Mouse (Mus musculus): ENCODE results near the gene Rarres2.
A peak's percentile ranks its signal among the peaks of the same experiment; 100 is the strongest.

The Rarres2 gene

GRCm38 (mm10) chr6:48581257-48581656, 8.7 kb upstream of the Rarres2 start:
- DNase-seq (ENCODE audit: low spot score in 2 of 2), result no peak

GRCm38 (mm10) chr6:48579215-48579648, 6.6 kb upstream of the Rarres2 start:
- no peak for DNase-seq (ENCODE audit: low spot score in 2 of 2)

DNA sequence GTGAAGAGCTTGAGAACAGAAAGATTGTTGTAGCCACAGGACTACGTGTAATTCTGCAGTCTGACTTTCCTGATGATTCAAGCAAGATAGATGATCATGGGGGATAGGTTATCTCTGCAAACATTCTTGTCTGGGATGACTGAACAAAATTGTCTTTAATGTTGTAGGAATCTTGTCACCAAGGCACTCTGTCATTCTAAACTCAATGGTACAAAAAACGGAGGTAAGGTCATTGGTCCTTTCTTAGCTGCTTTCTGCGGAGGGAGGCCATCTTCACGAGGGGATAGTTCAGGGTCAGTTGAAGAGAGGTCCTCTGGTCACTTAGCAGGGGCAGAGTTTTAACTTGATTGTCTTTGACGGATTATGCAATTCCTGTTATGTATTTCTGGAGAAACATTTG, 6.1 kb upstream of the Rarres2 start:
- no peak for DNase-seq (ENCODE audit: low spot score in 2 of 2)

DNA sequence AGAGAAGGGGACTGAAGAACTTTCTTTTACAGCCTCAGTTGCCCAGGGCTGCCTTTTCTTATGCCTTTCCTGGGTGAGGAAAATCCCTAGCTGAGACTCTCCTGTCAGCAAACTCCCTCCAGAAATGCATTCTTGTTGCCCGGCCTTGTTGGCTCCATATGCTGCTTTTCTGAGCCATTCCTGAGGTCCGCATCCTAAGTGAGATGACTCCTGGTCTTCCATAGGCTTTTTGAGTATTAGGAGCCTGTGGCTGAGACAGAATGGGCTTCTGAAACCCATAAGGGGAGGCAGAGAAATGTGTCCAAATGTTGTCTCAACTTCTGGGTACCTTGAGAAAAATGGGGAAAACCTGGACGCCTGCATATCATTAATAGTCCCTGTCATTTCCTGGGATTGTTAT, 1.4 kb upstream of the Rarres2 start:
- no peak for DNase-seq (ENCODE audit: low spot score in 2 of 2)

- no peak for DNase-seq (ENCODE audit: low spot score in 2 of 2)
Observed at GRCm38 (mm10) chr6:48573280-48573679, 691 bp upstream of the Rarres2 start.

GRCm38 (mm10) chr6:48572014-48572413, 575 bp downstream of the Rarres2 start:
- DNase-seq (ENCODE audit: low spot score in 2 of 2), result no peak

DNA sequence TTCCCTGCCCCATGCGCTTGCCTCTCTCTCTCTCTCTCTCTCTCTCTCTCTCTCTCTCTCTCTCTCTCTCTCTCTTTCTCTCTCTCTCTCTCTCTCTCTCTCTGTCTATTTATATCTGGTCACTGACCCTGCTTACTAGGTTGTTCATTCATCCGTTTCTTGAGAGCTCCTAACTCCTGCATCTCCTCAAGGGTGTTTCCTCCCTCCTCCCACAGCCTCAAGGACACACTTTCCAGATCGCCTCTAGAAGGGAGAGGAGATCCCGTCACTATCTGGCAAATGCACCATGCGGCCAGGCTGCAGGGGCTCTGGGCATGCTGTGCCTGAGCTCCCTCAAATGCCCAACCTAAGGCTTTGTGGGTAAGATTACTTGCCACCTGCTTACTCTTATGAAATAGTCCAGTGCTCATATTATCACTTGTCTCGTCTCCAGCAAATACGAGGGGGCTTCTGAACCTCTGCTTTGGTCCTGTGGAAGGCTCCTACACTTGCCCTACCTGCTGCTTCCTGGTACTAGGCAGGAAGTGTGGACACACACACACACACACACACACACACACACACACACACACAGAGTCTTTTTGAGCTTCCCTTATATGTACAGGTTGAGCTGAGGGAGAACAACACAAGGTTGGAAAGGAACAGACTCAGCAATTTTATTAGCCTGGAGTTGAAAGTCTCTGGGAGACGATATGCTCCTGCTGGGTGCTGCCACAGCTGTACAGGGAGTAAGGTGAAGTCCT, 3.4 kb downstream of the Rarres2 start:
- no peak for DNase-seq (ENCODE audit: low spot score in 2 of 2)

DNA sequence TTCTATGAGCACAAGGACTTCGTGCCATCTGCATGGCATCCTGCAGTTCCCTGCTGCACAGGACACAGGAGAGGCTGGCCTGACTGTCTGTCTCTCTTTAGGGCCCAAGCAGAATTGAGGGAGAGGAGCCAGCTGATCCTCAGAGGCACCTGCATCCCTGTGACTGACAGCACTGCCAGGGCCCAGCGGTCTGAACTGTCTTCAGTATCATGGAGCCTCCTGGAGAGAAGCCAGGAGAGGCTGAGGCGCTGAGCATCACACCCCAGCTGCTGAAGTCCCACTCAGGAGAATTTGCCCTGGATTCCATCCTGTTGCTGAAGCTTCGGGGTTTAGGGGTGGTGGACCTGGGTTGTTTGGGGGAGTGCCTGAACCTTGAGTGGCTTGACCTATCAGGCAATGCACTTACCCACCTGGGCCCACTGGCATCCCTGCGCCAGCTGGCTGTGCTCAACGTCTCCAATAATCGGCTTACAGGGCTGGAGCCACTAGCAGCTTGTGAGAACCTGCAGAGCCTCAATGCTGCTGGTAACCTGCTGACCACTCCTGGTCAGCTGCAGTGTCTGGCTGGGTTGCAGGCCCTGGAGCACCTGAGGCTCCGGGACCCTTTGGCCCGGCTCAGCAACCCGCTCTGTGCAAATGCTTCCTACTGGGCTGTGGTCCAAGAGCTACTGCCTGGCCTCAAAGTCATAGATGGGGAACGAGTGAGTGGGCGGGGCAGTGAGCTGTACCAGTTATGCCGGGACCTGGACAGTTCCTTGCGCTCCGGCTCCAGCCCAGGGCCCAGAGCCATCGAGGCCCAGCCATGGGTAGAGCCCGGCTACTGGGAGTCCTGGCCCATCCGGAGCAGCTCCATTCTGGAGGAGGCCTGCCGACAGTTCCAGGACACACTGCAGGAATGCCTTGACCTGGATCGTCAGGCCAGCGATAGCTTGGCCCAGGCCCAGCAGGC, 4.3 kb downstream of the Rarres2 start:
- DNase-seq (ENCODE audit: low spot score in 2 of 2), result no peak

GRCm38 (mm10) chr6:48566312-48566711, 6.3 kb downstream of the Rarres2 start:
- DNase-seq (ENCODE audit: low spot score in 2 of 2), result no peak

DNA sequence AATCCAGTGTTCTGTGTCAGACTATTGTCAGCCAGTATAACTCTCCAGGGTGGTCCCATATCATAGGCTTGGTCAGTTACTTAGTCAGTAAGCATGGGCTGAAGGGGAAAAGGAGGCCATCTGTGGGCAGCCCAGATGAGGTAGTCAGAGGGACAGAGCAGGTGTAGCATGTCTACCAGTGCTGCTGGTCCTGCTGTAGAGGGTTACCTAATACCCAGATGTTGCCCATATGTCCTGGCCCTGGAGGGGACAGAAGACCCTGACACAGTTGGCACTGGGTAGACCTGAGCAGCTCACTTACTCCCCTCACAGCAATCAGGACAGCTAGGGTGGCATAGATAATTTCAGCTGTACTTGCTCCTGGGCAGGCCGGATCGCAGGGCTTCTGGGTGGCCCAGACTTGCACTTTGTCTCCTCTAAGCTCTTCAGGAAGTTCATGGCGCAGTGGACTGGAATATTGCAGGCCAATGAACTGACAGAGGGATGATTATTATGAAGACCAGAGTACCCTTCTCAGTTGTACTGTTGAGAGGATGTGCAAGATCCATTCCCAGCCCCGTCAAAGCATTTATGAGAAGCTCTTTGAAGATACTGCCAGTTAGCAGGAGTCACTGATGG, 6.8 kb downstream of the Rarres2 start:
- no peak for DNase-seq (ENCODE audit: low spot score in 2 of 2)

DNA sequence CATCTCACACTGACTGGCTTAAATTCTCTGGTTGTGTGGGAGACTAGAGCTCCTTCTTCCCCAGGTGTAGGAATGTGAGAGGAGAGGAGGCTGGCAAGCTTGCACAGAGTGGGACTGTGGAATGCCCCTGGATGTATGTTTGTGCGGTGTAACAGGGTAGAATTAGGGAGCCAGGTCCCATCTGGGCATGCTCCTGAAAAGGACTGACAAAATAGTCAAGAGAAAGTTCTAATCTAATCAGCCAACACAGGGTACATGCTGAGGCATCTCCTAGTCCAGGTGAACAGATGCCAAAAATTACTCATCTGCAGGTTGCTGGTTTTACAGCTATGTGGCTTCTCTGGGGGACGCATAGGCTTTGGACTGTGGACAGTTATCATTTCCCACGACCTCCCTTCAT, 16.6 kb downstream of the Rarres2 start:
- DNase-seq (ENCODE audit: low spot score in 2 of 2), result no peak

DNA sequence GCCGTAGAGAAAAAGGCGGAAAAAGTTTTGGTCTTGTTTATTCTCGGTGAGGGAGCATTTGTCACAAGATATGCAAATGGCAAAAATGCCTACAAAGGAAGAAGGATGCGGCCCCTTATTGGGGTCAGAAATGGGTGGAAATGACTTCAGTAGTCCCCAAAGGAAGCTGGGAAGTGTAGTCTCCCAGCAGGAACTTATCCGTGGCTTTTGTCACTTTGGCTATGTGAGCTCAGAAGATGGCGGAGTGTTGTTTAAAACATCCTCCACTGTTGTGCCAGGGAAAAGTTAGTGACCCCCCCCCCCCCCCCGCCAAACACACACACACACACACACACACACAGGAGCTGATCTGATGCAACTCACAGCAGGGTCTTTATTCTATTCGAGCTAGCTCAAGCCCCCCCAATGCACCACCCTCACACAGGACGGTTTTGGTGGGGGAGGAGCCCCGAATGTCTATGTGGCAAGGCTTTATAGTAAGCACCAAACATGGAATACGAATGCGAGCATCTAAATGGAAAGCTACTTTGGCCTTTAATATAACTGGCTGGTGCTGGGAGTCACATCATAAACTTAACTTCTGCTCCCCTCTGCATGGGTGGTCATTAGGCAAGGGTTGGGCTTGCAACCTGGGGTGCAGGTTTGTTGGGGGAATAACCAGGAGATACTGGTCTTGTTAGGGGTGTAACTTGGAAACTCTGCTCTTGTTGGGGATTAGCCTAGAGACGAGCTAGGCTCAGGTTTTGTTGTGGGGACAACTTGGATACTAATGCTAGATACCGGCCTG, 17.3 kb downstream of the Rarres2 start:
- DNase-seq (ENCODE audit: low spot score in 2 of 2), result peak; percentile 48 to 78

DNA sequence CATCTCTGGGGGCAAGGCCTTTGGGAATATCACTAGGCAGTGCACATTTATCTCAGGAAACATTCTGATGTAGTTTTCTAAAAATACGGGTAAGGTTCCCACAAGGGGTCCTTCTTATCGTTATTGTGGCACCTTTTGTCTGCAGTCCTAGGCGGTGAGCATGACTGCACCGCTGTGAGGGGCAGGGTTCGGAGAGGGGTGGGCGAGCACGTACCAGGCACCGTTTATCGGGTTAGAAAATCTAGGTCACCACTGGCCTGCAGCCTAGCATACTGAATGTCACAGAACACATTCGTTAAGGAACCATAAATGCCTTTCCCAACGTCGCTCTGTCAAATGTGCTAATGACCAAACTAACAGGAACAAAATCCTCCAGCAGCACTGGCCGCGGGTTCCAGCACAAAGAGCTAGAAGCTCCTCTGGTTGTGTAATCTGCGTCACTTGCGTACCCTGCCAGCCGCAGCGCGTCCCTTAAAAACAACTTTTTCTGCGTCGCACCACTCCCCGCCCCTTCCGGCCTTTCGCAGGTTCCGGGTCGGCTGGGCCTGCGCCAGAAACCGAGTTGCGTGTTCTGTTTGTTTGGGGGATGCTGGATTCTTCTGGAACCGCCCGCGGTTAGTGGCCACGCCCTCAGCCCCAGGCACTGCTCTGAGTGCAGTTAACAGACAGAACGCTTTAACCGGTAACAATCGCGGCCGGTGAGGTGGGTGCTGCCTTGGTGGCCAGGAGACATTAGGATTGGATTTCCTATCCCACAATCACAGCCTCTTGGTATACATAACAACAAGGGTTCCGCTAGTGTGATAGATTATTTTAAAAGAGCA, 18.1 kb downstream of the Rarres2 start, which contains the start of gene Lrrc61:
Lrrc61 (plus strand) TSS at position 517 of the 824 bp plus-strand sequence.
- peak; percentile 97 for DNase-seq (ENCODE audit: low spot score in 2 of 2)

- DNase-seq (ENCODE audit: low spot score in 2 of 2), result no peak
Observed at GRCm38 (mm10) chr6:48553819-48554218, 18.8 kb downstream of the Rarres2 start.

DNA sequence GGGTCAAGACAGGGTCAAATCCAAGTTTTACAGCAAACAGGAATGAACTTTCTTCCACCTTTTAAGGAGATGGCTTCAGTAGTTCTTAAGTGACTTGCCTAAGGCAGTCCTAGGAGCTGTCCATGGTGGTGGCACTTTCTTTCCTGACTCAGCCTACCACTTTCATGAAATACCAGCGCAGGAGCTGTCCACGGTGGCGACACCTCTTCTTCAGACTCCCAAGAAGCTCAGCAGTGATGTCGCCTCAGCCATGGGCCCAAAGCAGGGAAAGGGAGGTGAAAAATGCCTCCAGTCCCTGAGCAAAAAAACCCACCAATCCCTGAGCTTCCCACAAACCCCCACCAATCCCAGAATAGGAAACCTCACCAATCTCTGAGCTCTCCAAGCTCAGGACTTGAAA, 19.7 kb downstream of the Rarres2 start:
- DNase-seq (ENCODE audit: low spot score in 2 of 2), result no peak

- DNase-seq (ENCODE audit: low spot score in 2 of 2), result no peak
Observed at GRCm38 (mm10) chr6:48548314-48548713, 24.3 kb downstream of the Rarres2 start.

DNA sequence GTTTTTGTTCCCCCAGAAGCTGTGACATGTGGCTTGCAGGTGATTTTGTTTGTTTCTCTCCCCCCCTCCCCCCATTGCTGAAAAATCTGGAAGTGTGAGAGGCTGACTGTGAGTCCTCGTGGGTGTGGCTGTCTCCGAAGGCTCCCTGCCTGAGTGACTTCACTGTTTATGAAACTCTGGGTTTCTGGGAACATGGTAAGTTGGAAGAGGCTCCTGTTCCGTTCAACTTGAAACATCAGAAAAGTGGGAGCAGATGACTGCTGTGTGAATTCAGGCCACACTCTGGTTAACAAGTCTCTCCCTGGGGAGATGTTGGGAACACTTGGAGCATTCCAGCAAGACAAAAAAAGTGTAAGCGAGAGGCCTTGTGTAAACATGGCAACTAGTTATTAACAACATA, 25.7 kb downstream of the Rarres2 start:
- DNase-seq (ENCODE audit: low spot score in 2 of 2), result no peak

DNA sequence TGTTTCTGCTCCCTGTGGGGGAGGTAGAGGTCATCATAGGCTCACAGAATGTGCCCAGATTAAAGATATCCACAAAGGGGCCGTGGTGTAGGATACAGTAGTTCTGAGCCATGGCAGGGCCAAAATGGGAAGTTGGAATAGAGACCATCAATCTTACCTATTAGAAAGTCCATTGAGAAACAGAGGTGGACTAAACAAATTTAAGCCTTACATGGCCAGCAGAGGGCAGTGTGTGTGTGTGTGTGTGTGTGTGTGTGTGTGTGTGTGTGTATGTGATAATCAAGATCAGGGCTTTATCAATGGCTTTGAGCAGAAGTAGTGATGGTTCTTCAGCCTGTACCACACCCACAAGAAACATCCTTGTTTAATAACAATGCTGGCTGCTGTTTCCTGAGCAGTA, 26.3 kb downstream of the Rarres2 start:
- no peak for DNase-seq (ENCODE audit: low spot score in 2 of 2)

GRCm38 (mm10) chr6:48545251-48545650, 27.3 kb downstream of the Rarres2 start:
- DNase-seq (ENCODE audit: low spot score in 2 of 2), result no peak

- DNase-seq (ENCODE audit: low spot score in 2 of 2), result no peak
Observed at GRCm38 (mm10) chr6:48542631-48543030, 30.0 kb downstream of the Rarres2 start.
